Mouse (Mus musculus) neural tube, embryonic 11.5 days (tissue): ENCODE data around the gene F830045P16Rik. TPM values are rescaled to one million over a fixed set of nuclear protein-coding genes. Genes with fewer than 3 reads are reported as not detected.

ENCODE experiments used
- ATAC-seq: fragments of 200-750 bp; cut with Nextera tagmentation; 2 replicates; pipeline ENCODE4 v1.8.0; 2017; ENCODE audit warnings: moderate number of reproducible peaks, mild to moderate bottlenecking, moderate TSS enrichment, moderate library complexity; ENCODE audit not compliant: insufficient read depth, low FRiP score, low TSS enrichment
- DNase-seq: peaks from one replicate; pipeline ENCODE4 v3.0.0-alpha.2; 2015; ENCODE audit warnings: low spot score
- H3K27ac ChIP-seq: fragments of 300-500 bp; sonication (generic); 2 replicates; pipeline ENCODE4 v1.5.1; 2014; ENCODE audit warnings: low read depth, mild to moderate bottlenecking, low read length
- H3K27me3 ChIP-seq: fragments of 300-500 bp; sonication (generic); 2 replicates; pipeline ENCODE4 v1.6.1; 2014; ENCODE audit warnings: mild to moderate bottlenecking, low read length, mixed read lengths; ENCODE audit not compliant: control insufficient read depth, insufficient read depth
- H3K36me3 ChIP-seq: fragments of 300-500 bp; sonication (generic); 2 replicates; pipeline ENCODE4 v1.6.1; 2014; ENCODE audit warnings: mild to moderate bottlenecking, low read length, moderate library complexity, mixed read lengths; ENCODE audit not compliant: control insufficient read depth, insufficient read depth
- H3K4me1 ChIP-seq: fragments of 300-500 bp; sonication (generic); 2 replicates; pipeline ENCODE4 v1.6.1; 2014; ENCODE audit warnings: low read length, mixed read lengths; ENCODE audit not compliant: control insufficient read depth, insufficient read depth
- H3K4me2 ChIP-seq: fragments of 300-500 bp; sonication (generic); 2 replicates; pipeline ENCODE4 v1.6.1; 2014; ENCODE audit warnings: low read depth, mild to moderate bottlenecking, moderate library complexity
- H3K4me3 ChIP-seq: fragments of 300-500 bp; sonication (generic); 2 replicates; pipeline ENCODE4 v1.5.1; 2014; ENCODE audit warnings: low read depth, low read length
- H3K9ac ChIP-seq: fragments of 300-500 bp; sonication (generic); 2 replicates; pipeline ENCODE4 v1.6.1; 2014; ENCODE audit warnings: mild to moderate bottlenecking, low read length
- H3K9me3 ChIP-seq: fragments of 300-500 bp; sonication (generic); 2 replicates; pipeline ENCODE4 v1.6.1; 2016; ENCODE audit warnings: low read length; ENCODE audit not compliant: control insufficient read depth
- WGBS: fragments of 180-500 bp; shearing (Covaris S2); extraction: QIAGEN DNeasy Blood & Tissue Kit; methylation state at CpG from one replicate; pipeline ENCODE4 v1.1.7; 2014; 5-methylcytosine and 5-hydroxymethylcytosine counted together
- polyA plus RNA-seq: library from polyadenylated mRNA; unstranded; fragments of >200 nt; fragmentation: Nextera tagmentation; extraction: Ambion mirVana; gene quantifications from 2 replicates; pipeline ENCODE4 v1.2.1, GENCODE M21; 2014

The F830045P16Rik gene
- polyA plus RNA-seq = not detected in 2 replicates

DNA sequence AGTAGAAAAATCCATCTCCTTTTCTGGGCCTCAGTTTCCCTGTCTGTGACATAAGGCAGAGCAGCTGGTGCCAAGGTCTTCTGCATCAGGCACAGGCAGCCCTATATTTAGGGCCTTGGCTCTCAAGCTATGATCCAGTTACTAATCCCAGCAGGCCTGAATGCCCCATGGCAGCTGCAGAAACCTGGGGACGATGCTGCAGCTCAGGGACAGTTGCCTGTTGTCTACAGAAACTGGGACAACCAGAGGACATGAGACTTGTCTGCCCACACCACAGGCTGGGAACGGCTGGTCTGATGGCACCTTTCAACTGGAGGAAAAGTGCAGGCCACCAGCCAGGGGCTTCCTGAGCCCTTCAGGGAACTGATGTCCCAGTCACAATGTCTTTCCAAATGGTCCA lies at the start of gene F830045P16Rik:
F830045P16Rik (minus strand) TSS at position 226 of the 400 bp plus-strand sequence.
- Histone ChIP-seq H3K27ac (no peak within 1 kb of the TSS), H3K9me3 (no peaks in the 10 kb centered on the region), H3K36me3 (no peaks in the 10 kb centered on the region), H3K4me2 (no peak within 1 kb of the TSS), H3K4me1 (peaks cover 5% of the 10 kb centered on the region; the same call in 1 of the 2 replicates), H3K4me3 (no peak within 1 kb of the TSS), H3K9ac (no peak within 1 kb of the TSS), H3K27me3 (no peaks in the 10 kb centered on the region)
- DNase-seq (no peak), ATAC-seq (no peak)
- 40% methylated on average over 2 of the region's 2 CpGs for WGBS

DNA sequence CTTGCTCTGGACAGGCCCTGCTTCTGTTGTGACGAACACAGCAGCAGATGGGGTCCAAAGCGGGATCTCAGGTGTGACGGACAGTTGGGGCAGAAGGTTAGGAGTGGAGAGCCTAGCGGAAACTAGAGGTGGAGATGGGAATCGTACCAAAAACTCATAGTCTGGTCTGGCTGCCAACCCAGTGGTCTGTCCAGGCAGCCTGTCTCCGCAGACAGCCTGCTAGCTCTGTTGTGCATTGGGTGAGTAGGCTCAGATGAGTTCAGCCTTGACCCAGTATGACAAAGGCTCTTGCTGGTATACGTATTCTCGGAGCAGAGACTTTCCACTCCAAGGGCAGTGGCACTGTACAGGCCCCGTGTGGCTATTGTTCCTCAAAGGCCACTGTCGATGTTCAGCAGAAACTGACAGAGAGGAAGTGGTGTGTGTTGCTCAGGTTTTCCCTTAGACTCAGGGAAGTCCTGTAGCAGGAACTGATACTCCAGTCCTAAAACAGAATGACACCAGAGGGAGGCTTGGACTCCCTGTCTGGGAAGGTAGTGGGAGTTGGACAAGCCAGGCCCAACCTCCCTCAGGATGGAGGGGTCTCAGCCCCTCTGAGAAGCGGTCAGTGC lies 49.6 kb upstream of the F830045P16Rik start:
- H3K9ac ChIP-seq = no peak overlapping the region
- WGBS = 85% methylated on average over 11 of the region's 11 CpGs
- DNase-seq = no peak
- no peak overlapping the region for H3K4me3 ChIP-seq
- no peak overlapping the region for H3K4me2 ChIP-seq
- no peaks in the 10 kb centered on the region for H3K9me3 ChIP-seq
- no peak overlapping the region for H3K27ac ChIP-seq
- no peaks in the 10 kb centered on the region for H3K4me1 ChIP-seq
- ATAC-seq = no peak
- H3K36me3 ChIP-seq = no peaks in the 10 kb centered on the region
- no peaks in the 10 kb centered on the region for H3K27me3 ChIP-seq

DNA sequence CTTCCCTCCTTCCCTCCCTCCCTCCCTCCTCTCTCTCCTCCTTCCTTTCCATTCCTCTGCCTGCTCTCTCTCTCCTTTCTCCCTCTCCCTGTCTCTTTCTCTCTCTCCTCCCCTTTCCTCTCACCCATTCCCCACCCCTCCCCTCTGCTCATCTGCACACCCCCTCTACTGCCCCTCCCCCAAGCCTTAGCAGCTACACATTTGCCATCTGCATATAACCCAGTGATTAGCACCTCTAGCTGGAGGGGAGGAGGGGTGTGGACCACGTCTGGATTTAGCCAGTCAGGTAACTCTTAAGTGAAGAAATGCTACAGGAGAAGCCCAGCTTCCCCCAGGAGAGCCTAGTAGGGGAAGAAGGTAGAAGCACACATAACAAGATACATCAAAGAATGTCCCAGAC lies 48.5 kb upstream of the F830045P16Rik start:
- H3K27me3 ChIP-seq = no peaks in the 10 kb centered on the region
- WGBS = 6% methylated on average over 1 of the region's 1 CpGs
- no peak overlapping the region for H3K4me3 ChIP-seq
- DNase-seq = no peak
- no peak overlapping the region for H3K9ac ChIP-seq
- no peak overlapping the region for H3K4me2 ChIP-seq
- H3K27ac ChIP-seq = no peak overlapping the region
- ATAC-seq = no peak
- no peaks in the 10 kb centered on the region for H3K4me1 ChIP-seq
- H3K9me3 ChIP-seq = no peaks in the 10 kb centered on the region
- no peaks in the 10 kb centered on the region for H3K36me3 ChIP-seq

DNA sequence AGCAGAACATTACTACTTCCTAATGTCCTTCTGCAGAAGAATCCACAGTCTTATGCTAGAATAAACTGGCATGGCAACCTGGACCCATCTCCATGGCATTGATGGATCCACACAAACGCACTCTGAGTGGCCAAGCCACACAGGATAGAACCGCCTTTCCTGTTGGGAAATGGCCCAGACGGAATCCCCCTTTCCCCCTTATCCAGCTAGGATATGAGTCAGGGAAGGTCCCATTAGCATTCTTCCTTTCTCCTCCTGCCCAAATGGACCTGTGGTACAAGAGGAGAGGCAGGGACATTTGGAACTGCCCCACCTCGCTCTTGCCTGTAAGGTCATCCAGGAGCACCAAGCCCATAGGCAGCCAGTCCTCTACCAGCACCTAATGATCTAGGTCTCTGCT lies 45.9 kb upstream of the F830045P16Rik start:
- no peak overlapping the region for H3K9ac ChIP-seq
- ATAC-seq (no peak), DNase-seq (no peak)
- H3K36me3 ChIP-seq = no peaks in the 10 kb centered on the region
- H3K9me3 ChIP-seq = no peaks in the 10 kb centered on the region
- no peak overlapping the region for H3K4me3 ChIP-seq
- H3K4me2 ChIP-seq = no peak overlapping the region
- H3K27ac ChIP-seq = no peak overlapping the region
- 84% methylated on average over 4 of the region's 4 CpGs for WGBS
- no peaks in the 10 kb centered on the region for H3K4me1 ChIP-seq
- no peaks in the 10 kb centered on the region for H3K27me3 ChIP-seq

DNA sequence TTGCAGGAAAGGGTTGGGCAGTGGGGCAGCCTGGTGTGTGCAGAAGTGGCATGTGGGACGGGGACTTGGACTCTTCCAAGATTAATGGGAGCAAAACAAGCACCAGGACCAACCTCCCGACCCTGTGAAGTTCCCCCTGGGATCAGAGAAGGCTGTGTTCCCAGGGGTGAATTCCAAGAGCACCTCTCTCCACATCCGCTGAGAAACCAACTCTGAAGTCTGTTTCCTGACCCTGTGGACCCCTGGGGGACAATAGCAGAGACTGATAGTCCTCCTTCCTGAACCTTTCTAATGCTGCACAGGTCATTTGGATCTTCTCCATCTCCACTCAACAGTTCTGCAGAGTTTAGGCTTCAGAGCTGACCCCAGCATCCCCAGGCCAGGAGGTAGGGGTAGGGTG lies 45.4 kb upstream of the F830045P16Rik start:
- Histone ChIP-seq H3K36me3 (no peaks in the 10 kb centered on the region), H3K9ac (no peak overlapping the region), H3K4me3 (no peak overlapping the region), H3K27ac (no peak overlapping the region), H3K9me3 (no peaks in the 10 kb centered on the region), H3K27me3 (no peaks in the 10 kb centered on the region), H3K4me2 (no peak overlapping the region), H3K4me1 (no peaks in the 10 kb centered on the region)
- ATAC-seq (no peak), DNase-seq (no peak)
- 48% methylated on average over 3 of the region's 3 CpGs for WGBS

DNA sequence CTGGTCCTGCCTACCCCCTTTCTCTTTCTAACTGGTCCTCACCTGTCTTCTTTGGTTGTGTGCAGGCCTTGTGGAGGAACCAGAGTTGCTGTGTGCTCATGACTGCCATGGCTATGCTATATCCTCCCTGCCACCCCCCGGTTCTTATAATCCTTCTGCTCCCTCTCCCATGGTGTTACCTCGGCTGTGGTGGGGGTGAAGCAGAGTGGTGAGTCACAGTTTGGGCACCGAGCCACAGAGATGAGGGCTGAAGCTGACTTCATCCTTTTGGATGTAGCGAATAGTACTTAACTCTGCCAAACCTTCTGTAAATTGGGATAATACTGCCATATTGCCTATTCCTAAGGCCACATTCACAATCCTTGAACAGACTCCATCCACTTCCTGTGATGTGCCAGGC lies 44.3 kb upstream of the F830045P16Rik start:
- DNase-seq (no peak), ATAC-seq (no peak)
- H3K9ac ChIP-seq = no peak overlapping the region
- H3K36me3 ChIP-seq = no peaks in the 10 kb centered on the region
- no peak overlapping the region for H3K27ac ChIP-seq
- H3K27me3 ChIP-seq = no peaks in the 10 kb centered on the region
- no peak overlapping the region for H3K4me2 ChIP-seq
- H3K9me3 ChIP-seq = no peaks in the 10 kb centered on the region
- no peaks in the 10 kb centered on the region for H3K4me1 ChIP-seq
- no peak overlapping the region for H3K4me3 ChIP-seq
- 86% methylated on average over 4 of the region's 4 CpGs for WGBS

DNA sequence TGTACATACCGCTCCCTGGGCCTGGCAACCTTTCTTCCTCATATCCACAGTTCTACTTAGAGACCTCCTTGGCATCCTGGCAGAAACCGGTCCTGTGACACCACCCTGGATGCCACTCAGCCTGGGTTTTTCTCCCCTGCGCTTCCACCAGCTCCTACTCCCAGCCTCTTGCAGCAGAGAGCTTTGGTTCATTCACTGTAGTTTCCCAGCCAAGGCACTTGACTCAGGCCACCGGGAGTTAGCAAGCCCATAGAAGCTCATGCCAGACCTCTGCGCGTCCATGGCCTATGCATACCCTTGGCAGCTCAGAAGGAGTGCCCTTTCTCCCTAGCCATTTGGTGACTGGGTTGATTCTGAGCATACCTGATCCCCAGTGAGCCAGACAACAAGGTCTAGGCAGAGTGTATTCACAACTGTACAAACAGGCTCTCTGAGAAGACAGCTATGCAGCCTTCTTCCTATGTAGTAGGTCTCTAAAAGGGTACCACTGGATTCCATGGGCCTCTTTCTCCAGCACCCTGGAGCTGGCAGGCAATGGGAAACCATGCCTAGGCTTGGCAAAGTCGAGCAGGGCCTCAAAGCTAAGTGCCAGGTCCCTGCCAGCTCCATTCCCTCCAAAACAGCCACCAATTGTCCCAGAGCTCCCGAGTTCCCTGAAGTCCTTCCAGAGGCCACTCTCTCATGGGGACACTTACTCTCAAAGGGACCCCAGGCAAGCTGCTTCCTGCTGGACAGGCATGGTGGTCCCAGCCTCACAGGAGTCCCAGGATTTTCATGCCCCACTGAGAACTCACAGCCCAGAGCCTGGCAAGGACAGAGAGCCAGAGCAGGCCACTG lies 40.4 kb upstream of the F830045P16Rik start:
- no peaks in the 10 kb centered on the region for H3K9me3 ChIP-seq
- H3K4me2 ChIP-seq = no peak overlapping the region
- H3K9ac ChIP-seq = no peak overlapping the region
- no peak overlapping the region for H3K4me3 ChIP-seq
- DNase-seq = no peak
- H3K27me3 ChIP-seq = 0 out of 2 replicates have a peak, but pooled peaks cover 5% of the 10 kb centered on the region
- no peaks in the 10 kb centered on the region for H3K36me3 ChIP-seq
- H3K27ac ChIP-seq = no peak overlapping the region
- no peak for ATAC-seq
- WGBS = 88% methylated on average over 8 of the region's 8 CpGs
- H3K4me1 ChIP-seq = peaks cover 5% of the 10 kb centered on the region

DNA sequence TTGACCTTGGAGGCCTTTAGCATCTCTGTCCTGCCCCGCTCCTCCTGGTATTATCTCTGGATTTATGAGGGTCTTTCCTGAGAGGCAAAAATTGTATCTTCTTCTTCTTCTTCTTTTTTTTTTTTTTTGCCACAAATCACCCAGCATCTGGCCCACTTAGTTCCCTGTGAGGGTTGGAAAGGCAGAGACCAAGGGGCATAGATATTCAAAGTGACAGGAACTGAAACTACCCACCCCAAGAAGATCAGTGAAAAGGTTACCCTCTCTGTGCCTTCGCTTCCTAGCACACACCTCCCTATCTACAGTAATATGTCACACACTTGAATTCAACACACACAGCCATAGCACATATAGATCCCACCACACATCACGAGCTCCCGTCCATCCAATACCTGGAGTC lies 38.7 kb upstream of the F830045P16Rik start:
- Histone ChIP-seq H3K4me3 (no peak overlapping the region), H3K9me3 (no peaks in the 10 kb centered on the region), H3K4me1 (peaks cover 5% of the 10 kb centered on the region), H3K9ac (no peak overlapping the region), H3K27ac (no peak overlapping the region), H3K36me3 (no peaks in the 10 kb centered on the region), H3K4me2 (no peak overlapping the region), H3K27me3 (0 out of 2 replicates have a peak, but pooled peaks cover 5% of the 10 kb centered on the region)
- ATAC-seq = no peak
- 94% methylated on average over 4 of the region's 4 CpGs for WGBS
- DNase-seq = no peak
